In the genomic region with DNA sequence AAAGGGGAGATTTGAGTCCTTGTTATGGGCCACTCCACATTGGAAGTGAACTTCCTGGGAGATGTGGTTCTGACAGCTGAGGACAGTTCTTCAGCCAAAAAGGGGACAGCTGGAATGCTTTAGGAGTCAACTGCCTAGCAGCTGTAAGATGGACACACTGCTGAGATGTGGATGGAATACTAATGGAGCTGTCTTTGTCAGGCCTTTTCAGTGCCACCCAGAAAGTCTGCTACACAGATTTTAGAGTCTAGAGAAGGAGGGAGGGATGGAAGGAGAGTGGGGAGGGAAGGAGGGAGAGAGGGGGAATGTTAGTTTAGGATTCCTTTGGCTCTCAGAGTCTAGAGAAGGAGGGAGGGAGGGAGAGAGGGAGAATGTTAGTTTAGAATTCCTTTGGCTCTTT, we compare ENCODE assay signal across 23 mouse cellular contexts.
DNase-seq lines count a peak whose midpoint lies in the region; ATAC-seq and TF ChIP-seq lines count a peak whose summit lies in the region.
"Had no signal": no experiment of that assay in that cellular context is flagged by ENCODE, and none has a peak within 500 bp of the region (broad histone marks: within the 10 kb centered on the region; RNA-seq: fewer than 3 reads in every experiment).

No protein-coding gene starts in this region.

- no peak for TF ChIP-seq CTCF in lung, embryonic 14.5 days (IDR thresholded peaks at IDR 0.05; ENCODE audit: low read depth)
- no peak for TF ChIP-seq CTCF in lung, adult 2 months (IDR thresholded peaks at IDR 0.05; ENCODE audit: insufficient read depth, low read length)

- no peak overlapping the region for H3K4me3 ChIP-seq in forebrain, embryonic 14.5 days (ENCODE audit: low read depth, low read length)
- no peak overlapping the region for H3K4me3 ChIP-seq in forebrain, embryonic 16.5 days (replicated peaks; ENCODE audit: low read length)
- H3K4me3 ChIP-seq in lung, embryonic 14.5 days (ENCODE audit: low read depth, low read length): no peak overlapping the region
- H3K4me3 ChIP-seq in lung, adult 2 months (replicated peaks; ENCODE audit: extremely low read depth, low read depth, low read length): no peak overlapping the region
- no peak overlapping the region for H3K4me3 ChIP-seq in neural tube, embryonic 11.5 days (ENCODE audit: low read depth, low read length)
- no peak overlapping the region for H3K4me3 ChIP-seq in neural tube, embryonic 15.5 days (replicated peaks)
- H3K4me3 ChIP-seq: embryonic facial prominence, embryonic 15.5 days; left cerebral cortex, adult 2 months; megakaryocyte, embryonic 14.5 days had no signal

- no peak overlapping the region for H3K27ac ChIP-seq in forebrain, embryonic 14.5 days (ENCODE audit: low read depth, low read length)
- H3K27ac ChIP-seq in forebrain, embryonic 16.5 days (ENCODE audit: low read length): no peak overlapping the region
- H3K27ac ChIP-seq in lung, embryonic 14.5 days (ENCODE audit: low read depth): no peak overlapping the region
- H3K27ac ChIP-seq in neural tube, embryonic 11.5 days (ENCODE audit: low read depth, low read length): no peak overlapping the region
- H3K27ac ChIP-seq in neural tube, embryonic 15.5 days (replicated peaks): no peak overlapping the region
- H3K27ac ChIP-seq: embryonic facial prominence, embryonic 15.5 days; left cerebral cortex, adult 2 months had no signal

- H3K36me3 ChIP-seq in forebrain, embryonic 14.5 days (ENCODE audit: control insufficient read depth, insufficient read depth, low read length): no peaks in the 10 kb centered on the region
- no peaks in the 10 kb centered on the region for H3K36me3 ChIP-seq in forebrain, embryonic 16.5 days (ENCODE audit: control insufficient read depth, insufficient read depth)
- no peaks in the 10 kb centered on the region for H3K36me3 ChIP-seq in lung, embryonic 14.5 days (ENCODE audit: insufficient read depth)
- H3K36me3 ChIP-seq in neural tube, embryonic 11.5 days (ENCODE audit: control insufficient read depth, insufficient read depth, low read length): no peaks in the 10 kb centered on the region
- H3K36me3 ChIP-seq in neural tube, embryonic 15.5 days: no peaks in the 10 kb centered on the region
- H3K36me3 ChIP-seq: embryonic facial prominence, embryonic 15.5 days had no signal

- no peak overlapping the region for H3K4me2 ChIP-seq in forebrain, embryonic 14.5 days (ENCODE audit: low read length)
- H3K4me2 ChIP-seq in forebrain, embryonic 16.5 days (ENCODE audit: low read length): no peak overlapping the region
- H3K4me2 ChIP-seq in lung, embryonic 14.5 days: no peak overlapping the region
- H3K4me2 ChIP-seq in neural tube, embryonic 11.5 days (ENCODE audit: low read depth): no peak overlapping the region
- H3K4me2 ChIP-seq in neural tube, embryonic 15.5 days: no peak overlapping the region
- H3K4me2 ChIP-seq: embryonic facial prominence, embryonic 15.5 days; heart, embryonic 11.5 days had no signal

- ATAC-seq in forebrain, embryonic 14.5 days: no peak
- no peak for ATAC-seq in forebrain, embryonic 16.5 days
- peak; percentile 71 for ATAC-seq in lung, embryonic 14.5 days (ENCODE audit: insufficient read depth)
- ATAC-seq in neural tube, embryonic 11.5 days (ENCODE audit: insufficient read depth, low FRiP score, low TSS enrichment): no peak
- no peak for ATAC-seq in neural tube, embryonic 15.5 days (ENCODE audit: low FRiP score)
- ATAC-seq: inflammation-experienced regulatory T-cells, adult 6 months had no signal

- H3K4me1 ChIP-seq in forebrain, embryonic 14.5 days (ENCODE audit: control insufficient read depth, insufficient read depth, low read length): no peaks in the 10 kb centered on the region
- H3K4me1 ChIP-seq in forebrain, embryonic 16.5 days (replicated peaks; ENCODE audit: control insufficient read depth, insufficient read depth, low read length): no peaks in the 10 kb centered on the region
- no peaks in the 10 kb centered on the region for H3K4me1 ChIP-seq in lung, embryonic 14.5 days (ENCODE audit: insufficient read depth)
- H3K4me1 ChIP-seq in lung, adult 2 months (ENCODE audit: control insufficient read depth, insufficient read depth, low read length): no peaks in the 10 kb centered on the region
- H3K4me1 ChIP-seq in neural tube, embryonic 11.5 days (ENCODE audit: control insufficient read depth, insufficient read depth, low read length): no peaks in the 10 kb centered on the region
- H3K4me1 ChIP-seq in neural tube, embryonic 15.5 days: no peaks in the 10 kb centered on the region
- H3K4me1 ChIP-seq: embryonic facial prominence, embryonic 15.5 days; megakaryocyte, embryonic 14.5 days had no signal

- TF ChIP-seq POLR2A in lung, adult 2 months (IDR thresholded peaks at IDR 0.05; ENCODE audit: borderline replicate concordance, extremely low read depth, low read depth, low read length): no peak

- H3K9ac ChIP-seq in forebrain, embryonic 14.5 days (ENCODE audit: low read length): no peak overlapping the region
- no peak overlapping the region for H3K9ac ChIP-seq in forebrain, embryonic 16.5 days (replicated peaks; ENCODE audit: low read depth, low read length)
- H3K9ac ChIP-seq in lung, embryonic 14.5 days: no peak overlapping the region
- no peak overlapping the region for H3K9ac ChIP-seq in neural tube, embryonic 11.5 days (ENCODE audit: low read length)
- H3K9ac ChIP-seq in neural tube, embryonic 15.5 days (replicated peaks): no peak overlapping the region
- H3K9ac ChIP-seq: embryonic facial prominence, embryonic 15.5 days had no signal

- peak; percentile 18 for DNase-seq in forebrain, embryonic 14.5 days (ENCODE audit: low spot score)
- peak; percentile 76 for DNase-seq in lung, embryonic 14.5 days
- no peak for DNase-seq in lung, adult 2 months
- DNase-seq in neural tube, embryonic 11.5 days (ENCODE audit: low spot score): peak; percentile 13
- DNase-seq in urinary bladder, postnatal 4 days (ENCODE audit: low spot score in 2 of 2): no peak
- DNase-seq: adrenal gland, postnatal 36 days; B cell, adult 2 months; cerebellum, adult 18-20 months; cerebellum, postnatal 36 days; kidney, adult 2 months; kidney, postnatal 4 days; layer of hippocampus, adult 9-11 months; left cerebral cortex, postnatal 4 days; liver; retina, postnatal 1 day; thymus, adult 2 months had no signal

- no peaks in the 10 kb centered on the region for H3K9me3 ChIP-seq in forebrain, embryonic 14.5 days (replicated peaks; ENCODE audit: control insufficient read depth, low read length)
- H3K9me3 ChIP-seq in forebrain, embryonic 16.5 days (ENCODE audit: control insufficient read depth, low read length): no peaks in the 10 kb centered on the region
- no peaks in the 10 kb centered on the region for H3K9me3 ChIP-seq in lung, embryonic 14.5 days (ENCODE audit: low read depth, low read length)
- no peaks in the 10 kb centered on the region for H3K9me3 ChIP-seq in neural tube, embryonic 11.5 days (ENCODE audit: control insufficient read depth, low read length)
- no peaks in the 10 kb centered on the region for H3K9me3 ChIP-seq in neural tube, embryonic 15.5 days (replicated peaks)
- H3K9me3 ChIP-seq: embryonic facial prominence, embryonic 15.5 days had no signal

- H3K27me3 ChIP-seq in forebrain, embryonic 14.5 days (replicated peaks; ENCODE audit: control insufficient read depth, insufficient read depth, low read length): no peaks in the 10 kb centered on the region
- H3K27me3 ChIP-seq in forebrain, embryonic 16.5 days (replicated peaks; ENCODE audit: control insufficient read depth, insufficient read depth, low read length): no peaks in the 10 kb centered on the region
- no peaks in the 10 kb centered on the region for H3K27me3 ChIP-seq in lung, embryonic 14.5 days (ENCODE audit: insufficient read depth, low read length)
- H3K27me3 ChIP-seq in neural tube, embryonic 11.5 days (ENCODE audit: control insufficient read depth, insufficient read depth, low read length): no peaks in the 10 kb centered on the region
- no peaks in the 10 kb centered on the region for H3K27me3 ChIP-seq in neural tube, embryonic 15.5 days (replicated peaks)
- H3K27me3 ChIP-seq: embryonic facial prominence, embryonic 15.5 days; megakaryocyte, embryonic 14.5 days had no signal

Comparison
In these comparisons a context has a peak if more than half of its experiments do, and no peak if none do; other contexts are left out.
1. DNase-seq: peak in forebrain, embryonic 14.5 days (single experiment), lung, embryonic 14.5 days (single experiment) and neural tube, embryonic 11.5 days (single experiment); none in lung, adult 2 months (single experiment) and urinary bladder, postnatal 4 days (0 of 2).